Mouse (Mus musculus) spleen, adult 18-20 months (tissue): ENCODE data around the gene Jagn1.

ENCODE experiments used
- DNase-seq, 2 experiments: peaks; one replicate each; pipeline ENCODE4 v3.0.0; 2022; ENCODE audit warnings: mixed read lengths in 2 of 2

Gene Jagn1

GRCm38 (mm10) chr6:113435664-113436205 is 6.6 kb upstream of the Jagn1 start, which contains the start of gene Cidec:
TSS of gene Cidec (minus strand) at chr6:113435760.
- no peak for DNase-seq

GRCm38 (mm10) chr6:113437135-113437534 is 5.2 kb upstream of the Jagn1 start:
- DNase-seq: no peak

- no peak for DNase-seq
These were observed 3.5 kb upstream of the Jagn1 start for GRCm38 (mm10) chr6:113438721-113439430.

GRCm38 (mm10) chr6:113440686-113441085 is 1.7 kb upstream of the Jagn1 start:
- no peak for DNase-seq

GRCm38 (mm10) chr6:113441147-113441680 is 1.2 kb upstream of the Jagn1 start:
- DNase-seq: peak; percentile 39 to 75

- no peak for DNase-seq
These were observed 305 bp upstream of the Jagn1 start for GRCm38 (mm10) chr6:113442087-113442441.

GRCm38 (mm10) chr6:113443091-113443490 is 722 bp downstream of the Jagn1 start:
- no peak for DNase-seq

- no peak for DNase-seq
These were observed 2.0 kb downstream of the Jagn1 start for GRCm38 (mm10) chr6:113444207-113444965.

GRCm38 (mm10) chr6:113447639-113448038 is 5.3 kb downstream of the Jagn1 start:
- no peak for DNase-seq

GRCm38 (mm10) chr6:113451839-113452238 is 9.5 kb downstream of the Jagn1 start:
- DNase-seq: no peak

- DNase-seq: no peak
These were observed 12.6 kb downstream of the Jagn1 start for GRCm38 (mm10) chr6:113455007-113455406.

GRCm38 (mm10) chr6:113457952-113458534 is 15.7 kb downstream of the Jagn1 start, which contains the start of gene Il17re:
TSS of gene Il17re (plus strand) at chr6:113458484.
- DNase-seq: no peak

GRCm38 (mm10) chr6:113458635-113459034 is 16.3 kb downstream of the Jagn1 start:
- DNase-seq: no peak

GRCm38 (mm10) chr6:113464040-113464439 is 21.7 kb downstream of the Jagn1 start:
- no peak for DNase-seq

GRCm38 (mm10) chr6:113465602-113466001 is 23.2 kb downstream of the Jagn1 start:
- no peak for DNase-seq

GRCm38 (mm10) chr6:113468512-113468911 is 26.1 kb downstream of the Jagn1 start:
- no peak for DNase-seq

- peak; percentile 31 to 66 for DNase-seq
These were observed 26.7 kb downstream of the Jagn1 start for GRCm38 (mm10) chr6:113469021-113469420.

- peak; percentile 40 to 69 for DNase-seq
These were observed 27.1 kb downstream of the Jagn1 start for GRCm38 (mm10) chr6:113469432-113469831.

GRCm38 (mm10) chr6:113471297-113471936 is 29.0 kb downstream of the Jagn1 start, which contains the start of gene Il17rc:
TSS of gene Il17rc (plus strand) at chr6:113471427.
- no peak for DNase-seq

- DNase-seq: no peak
These were observed 29.7 kb downstream of the Jagn1 start for GRCm38 (mm10) chr6:113472061-113472460.

GRCm38 (mm10) chr6:113473246-113473645 is 30.9 kb downstream of the Jagn1 start:
- no peak for DNase-seq

GRCm38 (mm10) chr6:113473715-113474114 is 31.3 kb downstream of the Jagn1 start:
- no peak for DNase-seq

- no peak for DNase-seq
These were observed 35.0 kb downstream of the Jagn1 start for GRCm38 (mm10) chr6:113477353-113477752.
